Mouse (Mus musculus): ENCODE results near the gene Glis1. TPM values are rescaled to one million over a fixed set of nuclear protein-coding genes. Genes with fewer than 3 reads are reported as not detected.

Glis1 gene
- polyA plus RNA-seq, 1 experiment from 2014 or later: 0.75 TPM

GRCm38 (mm10) chr4:107681099-107681849 is 246.9 kb downstream of the Glis1 start:
- Histone ChIP-seq H3K4me3 (no peak overlapping the region), H3K36me3 (ENCODE audit: poor library complexity, severe bottlenecking) (no peaks in the 10 kb centered on the region), H3K4me1 (peaks cover 30% of the 10 kb centered on the region), H3K4me2 (peak overlapping the region; percentile 45), H3K9me3 (replicated peaks) (no peaks in the 10 kb centered on the region), H3K9ac (no peak overlapping the region), H3K27ac (peak overlapping the region; percentile 88), H3K27me3 (0 out of 2 replicates have a peak, but pooled peaks cover 4% of the 10 kb centered on the region)
- 29% methylated on average over 9 of the region's 9 CpGs for WGBS
- peak; percentile 54 for ATAC-seq

- no peak overlapping the region for H3K27ac ChIP-seq
- 92% methylated on average over 37 of the region's 37 CpGs for WGBS
- H3K9ac ChIP-seq: no peak overlapping the region
- no peaks in the 10 kb centered on the region for H3K36me3 ChIP-seq (ENCODE audit: poor library complexity, severe bottlenecking)
- peaks cover 35% of the 10 kb centered on the region for H3K4me1 ChIP-seq
- H3K27me3 ChIP-seq: 0 out of 2 replicates have a peak, but pooled peaks cover 2% of the 10 kb centered on the region
- ATAC-seq: no peak
- no peak overlapping the region for H3K4me3 ChIP-seq
- no peaks in the 10 kb centered on the region for H3K9me3 ChIP-seq (replicated peaks)
- no peak overlapping the region for H3K4me2 ChIP-seq
Observed at GRCm38 (mm10) chr4:107683006-107683756, 248.8 kb downstream of the Glis1 start.

GRCm38 (mm10) chr4:107684130-107684529 is 249.7 kb downstream of the Glis1 start, which contains the start of gene Dmrtb1:
TSS of gene Dmrtb1 (minus strand) at chr4:107684230.
- Histone ChIP-seq H3K9ac (no peak within 1 kb of the TSS), H3K4me1 (peaks cover 34% of the 10 kb centered on the region), H3K4me3 (no peak within 1 kb of the TSS), H3K27ac (no peak within 1 kb of the TSS), H3K9me3 (replicated peaks) (no peaks in the 10 kb centered on the region), H3K36me3 (ENCODE audit: poor library complexity, severe bottlenecking) (no peaks in the 10 kb centered on the region), H3K4me2 (no peak within 1 kb of the TSS), H3K27me3 (0 out of 2 replicates have a peak, but pooled peaks cover 3% of the 10 kb centered on the region)
- no peak for ATAC-seq
- WGBS: 93% methylated on average over 14 of the region's 14 CpGs

Small RNAs within 50 kb of the gene (microRNA-seq; reads per million reads assigned to microRNA genes)
- gene Gm24804: not detected

Other genes starting within 250 kb of the Glis1 start
- gene Ldlrad1, start 225.4 kb upstream of the Glis1 start, polyA plus RNA-seq (2015; fragmentation: Nextera tagmentation; extraction: Ambion mirVana): not detected in 2 replicates
- gene Lrrc42, start 181.1 kb upstream of the Glis1 start, polyA plus RNA-seq (2015; fragmentation: Nextera tagmentation; extraction: Ambion mirVana): 67.4 and 68.9 TPM in 2 replicates
- 32.6 and 39.5 TPM in 2 replicates for gene Hspb11, start 181.0 kb upstream of the Glis1 start, polyA plus RNA-seq (2015; fragmentation: Nextera tagmentation; extraction: Ambion mirVana)
- gene Dio1, start 127.4 kb upstream of the Glis1 start, polyA plus RNA-seq (2015; fragmentation: Nextera tagmentation; extraction: Ambion mirVana): not detected in 2 replicates
- gene Yipf1, start 120.2 kb upstream of the Glis1 start, polyA plus RNA-seq (2015; fragmentation: Nextera tagmentation; extraction: Ambion mirVana): 45.8 and 51.1 TPM in 2 replicates
- 23.7 and 27.6 TPM in 2 replicates for gene Ndc1, start 66.8 kb upstream of the Glis1 start, polyA plus RNA-seq (2015; fragmentation: Nextera tagmentation; extraction: Ambion mirVana)
- gene Dmrtb1, start 249.6 kb downstream of the Glis1 start, polyA plus RNA-seq (2015; fragmentation: Nextera tagmentation; extraction: Ambion mirVana): 32.9 and 38.8 TPM in 2 replicates